Mouse (Mus musculus) neural tube, embryonic 12.5 days (tissue): ENCODE results near the gene Cited2. TPM values are rescaled to one million over a fixed set of nuclear protein-coding genes. Genes with fewer than 3 reads are reported as not detected.

Source experiments
- ATAC-seq: fragments of 200-750 bp; cut with Nextera tagmentation; 2 replicates; pipeline ENCODE4 v1.8.0; 2017; ENCODE audit warnings: low read depth, mild to moderate bottlenecking, moderate TSS enrichment, moderate library complexity; ENCODE audit not compliant: low FRiP score
- H3K27ac ChIP-seq: fragments of 300-500 bp; sonication (generic); 2 replicates; pipeline ENCODE4 v1.5.1; 2016
- H3K27me3 ChIP-seq: fragments of 300-500 bp; sonication (generic); replicated peaks from 2 replicates; pipeline ENCODE4 v1.6.1; 2016; ENCODE audit warnings: mild to moderate bottlenecking
- H3K36me3 ChIP-seq: fragments of 300-500 bp; sonication (generic); 2 replicates; pipeline ENCODE4 v1.6.1; 2016; ENCODE audit warnings: mild to moderate bottlenecking
- H3K4me1 ChIP-seq: fragments of 300-500 bp; sonication (generic); 2 replicates; pipeline ENCODE4 v1.6.1; 2016
- H3K4me2 ChIP-seq: fragments of 300-500 bp; sonication (generic); replicated peaks from 2 replicates; pipeline ENCODE4 v1.6.1; 2016; ENCODE audit warnings: mild to moderate bottlenecking
- H3K4me3 ChIP-seq: fragments of 300-500 bp; sonication (generic); 2 replicates; pipeline ENCODE4 v1.5.1; 2016
- H3K9ac ChIP-seq: fragments of 300-500 bp; sonication (generic); 2 replicates; pipeline ENCODE4 v1.6.1; 2016; ENCODE audit warnings: mild to moderate bottlenecking
- H3K9me3 ChIP-seq: fragments of 300-500 bp; sonication (generic); 2 replicates; pipeline ENCODE4 v1.6.1; 2016; ENCODE audit warnings: mild to moderate bottlenecking
- WGBS: fragments of 180-500 bp; shearing (Covaris S2); methylation state at CpG from one replicate; pipeline ENCODE4 v1.1.7; 2016; 5-methylcytosine and 5-hydroxymethylcytosine counted together
- polyA plus RNA-seq: library from polyadenylated mRNA; unstranded; fragments of >200 nt; fragmentation: Nextera tagmentation; extraction: Ambion mirVana; gene quantifications from 2 replicates; pipeline ENCODE4 v1.2.1, GENCODE M21; 2016

The Cited2 gene
- polyA plus RNA-seq: 98.7 and 102 TPM in 2 replicates

GRCm38 (mm10) chr10:17722653-17723410 lies at the start of gene Cited2:
Cited2 (plus strand) TSS chr10:17723218.
- H3K27ac ChIP-seq: peak within 1 kb of the TSS; percentile 100
- H3K36me3 ChIP-seq: no peaks in the 10 kb centered on the region
- no peaks in the 10 kb centered on the region for H3K27me3 ChIP-seq
- peak; percentile 85 for ATAC-seq
- WGBS: under 1% methylated on average over 55 of the region's 55 CpGs
- peak within 1 kb of the TSS; percentile 98 for H3K9ac ChIP-seq
- peaks cover 22% of the 10 kb centered on the region for H3K4me1 ChIP-seq
- peak within 1 kb of the TSS; percentile 87 for H3K4me3 ChIP-seq
- H3K4me2 ChIP-seq: peak within 1 kb of the TSS; percentile 68
- H3K9me3 ChIP-seq: no peaks in the 10 kb centered on the region

- WGBS: 85% methylated on average over 5 of the region's 5 CpGs
- no peak for ATAC-seq
Measured at GRCm38 (mm10) chr10:17674454-17674853, 48.6 kb upstream of the Cited2 start.

GRCm38 (mm10) chr10:17674869-17675268 lies 48.1 kb upstream of the Cited2 start:
- 89% methylated on average over 2 of the region's 2 CpGs for WGBS
- H3K9me3 ChIP-seq: no peaks in the 10 kb centered on the region
- H3K4me2 ChIP-seq: no peak overlapping the region
- no peaks in the 10 kb centered on the region for H3K27me3 ChIP-seq
- no peak overlapping the region for H3K9ac ChIP-seq
- H3K27ac ChIP-seq: no peak overlapping the region
- no peak for ATAC-seq
- no peaks in the 10 kb centered on the region for H3K4me1 ChIP-seq
- H3K4me3 ChIP-seq: no peak overlapping the region
- no peaks in the 10 kb centered on the region for H3K36me3 ChIP-seq

More at GRCm38 (mm10) chr10:17674454-17674853, 48.6 kb upstream of the Cited2 start:
- H3K9me3 ChIP-seq: no peaks in the 10 kb centered on the region
- no peak overlapping the region for H3K9ac ChIP-seq
- H3K27ac ChIP-seq: no peak overlapping the region
- H3K4me3 ChIP-seq: no peak overlapping the region
- no peak overlapping the region for H3K4me2 ChIP-seq
- no peaks in the 10 kb centered on the region for H3K36me3 ChIP-seq
- no peaks in the 10 kb centered on the region for H3K27me3 ChIP-seq
- H3K4me1 ChIP-seq: no peaks in the 10 kb centered on the region

- no peak overlapping the region for H3K4me3 ChIP-seq
- H3K27me3 ChIP-seq: no peaks in the 10 kb centered on the region
- no peaks in the 10 kb centered on the region for H3K9me3 ChIP-seq
- H3K4me2 ChIP-seq: no peak overlapping the region
- H3K4me1 ChIP-seq: no peaks in the 10 kb centered on the region
- 87% methylated on average over 3 of the region's 3 CpGs for WGBS
- H3K36me3 ChIP-seq: no peaks in the 10 kb centered on the region
- H3K9ac ChIP-seq: no peak overlapping the region
- ATAC-seq: no peak
- no peak overlapping the region for H3K27ac ChIP-seq
Measured at GRCm38 (mm10) chr10:17676464-17676863, 46.6 kb upstream of the Cited2 start.

GRCm38 (mm10) chr10:17677308-17677707 lies 45.7 kb upstream of the Cited2 start:
- Histone ChIP-seq H3K36me3 (no peaks in the 10 kb centered on the region), H3K27me3 (no peaks in the 10 kb centered on the region), H3K9me3 (no peaks in the 10 kb centered on the region), H3K27ac (no peak overlapping the region), H3K4me2 (no peak overlapping the region), H3K4me1 (no peaks in the 10 kb centered on the region), H3K4me3 (no peak overlapping the region), H3K9ac (no peak overlapping the region)
- ATAC-seq: no peak
- 79% methylated on average over 4 of the region's 4 CpGs for WGBS

GRCm38 (mm10) chr10:17680432-17681382 lies 42.3 kb upstream of the Cited2 start:
- H3K27me3 ChIP-seq: no peaks in the 10 kb centered on the region

GRCm38 (mm10) chr10:17681386-17681785 lies 41.6 kb upstream of the Cited2 start:
- 93% methylated on average over 2 of the region's 2 CpGs for WGBS
- Histone ChIP-seq H3K27ac (no peak overlapping the region), H3K36me3 (no peaks in the 10 kb centered on the region)

More at GRCm38 (mm10) chr10:17680432-17681382, 42.3 kb upstream of the Cited2 start:
- H3K9ac ChIP-seq: no peak overlapping the region
- H3K4me1 ChIP-seq: no peaks in the 10 kb centered on the region
- no peak overlapping the region for H3K27ac ChIP-seq
- ATAC-seq: no peak
- no peak overlapping the region for H3K4me2 ChIP-seq
- WGBS: 82% methylated on average over 8 of the region's 8 CpGs
- no peaks in the 10 kb centered on the region for H3K9me3 ChIP-seq
- H3K36me3 ChIP-seq: no peaks in the 10 kb centered on the region
- H3K4me3 ChIP-seq: no peak overlapping the region

GRCm38 (mm10) chr10:17683852-17684428 lies 39.1 kb upstream of the Cited2 start:
- no peaks in the 10 kb centered on the region for H3K4me1 ChIP-seq
- WGBS: 75% methylated on average over 6 of the region's 6 CpGs
- ATAC-seq: no peak
- no peak overlapping the region for H3K9ac ChIP-seq
- H3K4me2 ChIP-seq: no peak overlapping the region
- H3K4me3 ChIP-seq: no peak overlapping the region
- H3K9me3 ChIP-seq: no peaks in the 10 kb centered on the region
- H3K27ac ChIP-seq: no peak overlapping the region
- H3K36me3 ChIP-seq: no peaks in the 10 kb centered on the region
- H3K27me3 ChIP-seq: no peaks in the 10 kb centered on the region

More at GRCm38 (mm10) chr10:17681386-17681785, 41.6 kb upstream of the Cited2 start:
- Histone ChIP-seq H3K9me3 (no peaks in the 10 kb centered on the region), H3K4me3 (no peak overlapping the region), H3K9ac (no peak overlapping the region), H3K4me1 (no peaks in the 10 kb centered on the region), H3K27me3 (no peaks in the 10 kb centered on the region), H3K4me2 (no peak overlapping the region)
- no peak for ATAC-seq

- no peak for ATAC-seq
- H3K9ac ChIP-seq: no peak overlapping the region
- no peaks in the 10 kb centered on the region for H3K36me3 ChIP-seq
- WGBS: 75% methylated on average over 4 of the region's 4 CpGs
- no peak overlapping the region for H3K27ac ChIP-seq
- no peaks in the 10 kb centered on the region for H3K27me3 ChIP-seq
- no peaks in the 10 kb centered on the region for H3K9me3 ChIP-seq
- no peaks in the 10 kb centered on the region for H3K4me1 ChIP-seq
- no peak overlapping the region for H3K4me2 ChIP-seq
- no peak overlapping the region for H3K4me3 ChIP-seq
Measured at GRCm38 (mm10) chr10:17689806-17690205, 33.2 kb upstream of the Cited2 start.

- Histone ChIP-seq H3K9ac (no peak overlapping the region), H3K36me3 (no peaks in the 10 kb centered on the region), H3K27me3 (no peaks in the 10 kb centered on the region), H3K27ac (no peak overlapping the region), H3K9me3 (no peaks in the 10 kb centered on the region), H3K4me3 (no peak overlapping the region), H3K4me1 (no peaks in the 10 kb centered on the region), H3K4me2 (no peak overlapping the region)
- no peak for ATAC-seq
- WGBS: 79% methylated on average over 1 of the region's 1 CpGs
Measured at GRCm38 (mm10) chr10:17691709-17692108, 31.3 kb upstream of the Cited2 start.

GRCm38 (mm10) chr10:17695801-17696200 lies 27.2 kb upstream of the Cited2 start:
- 88% methylated on average over 3 of the region's 3 CpGs for WGBS
- H3K4me3 ChIP-seq: no peak overlapping the region
- no peak for ATAC-seq

More at GRCm38 (mm10) chr10:17695801-17696200, 27.2 kb upstream of the Cited2 start:
- no peaks in the 10 kb centered on the region for H3K36me3 ChIP-seq
- H3K27ac ChIP-seq: no peak overlapping the region
- no peaks in the 10 kb centered on the region for H3K27me3 ChIP-seq
- H3K4me1 ChIP-seq: no peaks in the 10 kb centered on the region
- H3K9ac ChIP-seq: no peak overlapping the region
- no peak overlapping the region for H3K4me2 ChIP-seq
- no peaks in the 10 kb centered on the region for H3K9me3 ChIP-seq
